16 mouse cellular contexts compared by ENCODE assay signal in genomic region chr15:86346606-86347005, GRCm38 (mm10).
DNase-seq lines count a peak whose midpoint lies in the region; ATAC-seq lines count a peak whose summit lies in the region.
"Had no signal": no experiment of that assay in that cellular context is flagged by ENCODE, and none has a peak within 500 bp of the region (broad histone marks: within the 10 kb centered on the region; RNA-seq: fewer than 3 reads in every experiment).

No protein-coding gene starts in this region.

- WGBS in hindbrain, embryonic 13.5 days: 75% methylated on average over 3 of the region's 3 CpGs
- WGBS in hindbrain, embryonic 10.5 days: 89% methylated on average over 3 of the region's 3 CpGs
- WGBS in midbrain, embryonic 14.5 days: 71% methylated on average over 3 of the region's 3 CpGs

- no peak overlapping the region for H3K4me2 ChIP-seq in hindbrain, embryonic 13.5 days
- no peak overlapping the region for H3K4me2 ChIP-seq in midbrain, embryonic 14.5 days (ENCODE audit: low read length)
- H3K4me2 ChIP-seq: heart, embryonic 11.5 days; limb, embryonic 15.5 days had no signal

- H3K9ac ChIP-seq in hindbrain, embryonic 13.5 days: no peak overlapping the region
- H3K9ac ChIP-seq in midbrain, embryonic 14.5 days (replicated peaks; ENCODE audit: low read length): no peak overlapping the region
- H3K9ac ChIP-seq: limb, embryonic 15.5 days had no signal

- H3K27ac ChIP-seq in hindbrain, embryonic 13.5 days: peak overlapping the region; percentile 61; the same call in 1 of the 2 replicates
- no peak overlapping the region for H3K27ac ChIP-seq in hindbrain, embryonic 10.5 days
- H3K27ac ChIP-seq in midbrain, embryonic 14.5 days (replicated peaks; ENCODE audit: low read depth, low read length): no peak overlapping the region
- H3K27ac ChIP-seq: limb, embryonic 15.5 days had no signal

- DNase-seq in hindbrain, embryonic 10.5 days (ENCODE audit: low spot score): no peak
- peak; percentile 21 for DNase-seq in thymus, postnatal 0 days (ENCODE audit: low spot score)
- DNase-seq in thymus, adult 18-20 months: no peak
- DNase-seq in midbrain, embryonic 14.5 days: peak; percentile 49
- no peak for DNase-seq in spleen, postnatal 14 days (ENCODE audit: low spot score in 2 of 2)
- DNase-seq: cerebellum, adult 11-12 months; gastrocnemius, postnatal 36 days; heart, postnatal 36 days; kidney, adult 18-20 months; kidney, postnatal 14 days; lung, adult 18-20 months; right cerebral cortex, postnatal 25 days had no signal

- H3K4me1 ChIP-seq in hindbrain, embryonic 13.5 days (replicated peaks): peaks cover 66% of the 10 kb centered on the region
- peaks cover 38% of the 10 kb centered on the region for H3K4me1 ChIP-seq in hindbrain, embryonic 10.5 days (replicated peaks)
- H3K4me1 ChIP-seq in midbrain, embryonic 14.5 days (ENCODE audit: control insufficient read depth, insufficient read depth, low read length): peaks cover 33% of the 10 kb centered on the region

- no peaks in the 10 kb centered on the region for H3K9me3 ChIP-seq in hindbrain, embryonic 13.5 days
- H3K9me3 ChIP-seq in hindbrain, embryonic 10.5 days: no peaks in the 10 kb centered on the region
- H3K9me3 ChIP-seq in midbrain, embryonic 14.5 days (ENCODE audit: control insufficient read depth, low read length): no peaks in the 10 kb centered on the region
- H3K9me3 ChIP-seq: limb, embryonic 15.5 days had no signal

- no peaks in the 10 kb centered on the region for H3K27me3 ChIP-seq in hindbrain, embryonic 13.5 days
- no peaks in the 10 kb centered on the region for H3K27me3 ChIP-seq in hindbrain, embryonic 10.5 days (ENCODE audit: insufficient read depth, poor library complexity, severe bottlenecking)
- no peaks in the 10 kb centered on the region for H3K27me3 ChIP-seq in midbrain, embryonic 14.5 days (ENCODE audit: control insufficient read depth, insufficient read depth, low read length)
- H3K27me3 ChIP-seq: limb, embryonic 15.5 days had no signal

- no peaks in the 10 kb centered on the region for H3K36me3 ChIP-seq in hindbrain, embryonic 13.5 days
- no peaks in the 10 kb centered on the region for H3K36me3 ChIP-seq in hindbrain, embryonic 10.5 days
- no peaks in the 10 kb centered on the region for H3K36me3 ChIP-seq in midbrain, embryonic 14.5 days (ENCODE audit: control insufficient read depth, insufficient read depth, low read length)

- peak; percentile 58; the same call in 1 of the 2 replicates for ATAC-seq in hindbrain, embryonic 13.5 days (ENCODE audit: low FRiP score)
- no peak for ATAC-seq in midbrain, embryonic 14.5 days (ENCODE audit: low FRiP score, low TSS enrichment)
- ATAC-seq in cerebellum, adult (ENCODE audit: insufficient number of reproducible peaks, low FRiP score, low TSS enrichment): no peak

- no peak overlapping the region for H3K4me3 ChIP-seq in hindbrain, embryonic 13.5 days
- no peak overlapping the region for H3K4me3 ChIP-seq in hindbrain, embryonic 10.5 days
- H3K4me3 ChIP-seq in midbrain, embryonic 14.5 days (replicated peaks; ENCODE audit: low read depth, low read length): no peak overlapping the region
- H3K4me3 ChIP-seq: limb, embryonic 15.5 days had no signal

Comparison
In these comparisons a context has a peak if more than half of its experiments do, and no peak if none do; other contexts are left out.
1. DNase-seq: peak in thymus, postnatal 0 days (single experiment) and midbrain, embryonic 14.5 days (single experiment); none in hindbrain, embryonic 10.5 days (single experiment), thymus, adult 18-20 months (0 of 2) and spleen, postnatal 14 days (0 of 2).